Mouse (Mus musculus) urinary bladder, postnatal 36 days (tissue): ENCODE results near the gene Hmgb1.

ENCODE experiments used
- DNase-seq, 2 experiments: peaks; one replicate each; pipeline ENCODE4 v3.0.0; 2022; ENCODE audit warnings: low spot score in 2 of 2, mixed read lengths in 1 of 2

Hmgb1 gene

GRCm38 (mm10) chr5:149185806-149186205 lies 1.5 kb upstream of the Hmgb1 start:
- DNase-seq, result no peak

- DNase-seq, result peak in 1 of 2 experiments; percentile 42
Observed at GRCm38 (mm10) chr5:149184844-149185186, 526 bp upstream of the Hmgb1 start.

GRCm38 (mm10) chr5:149183721-149184103 lies 577 bp downstream of the Hmgb1 start:
- no peak for DNase-seq

- no peak for DNase-seq
Observed at GRCm38 (mm10) chr5:149183122-149183521, 1.2 kb downstream of the Hmgb1 start.

GRCm38 (mm10) chr5:149182186-149182870 lies 2.0 kb downstream of the Hmgb1 start:
- no peak for DNase-seq

GRCm38 (mm10) chr5:149179826-149180225 lies 4.5 kb downstream of the Hmgb1 start:
- no peak for DNase-seq

- no peak for DNase-seq
Observed at GRCm38 (mm10) chr5:149178095-149178494, 6.2 kb downstream of the Hmgb1 start.

- DNase-seq, result no peak
Observed at GRCm38 (mm10) chr5:149175736-149176135, 8.6 kb downstream of the Hmgb1 start.

- DNase-seq, result no peak
Observed at GRCm38 (mm10) chr5:149174527-149174926, 9.8 kb downstream of the Hmgb1 start.

GRCm38 (mm10) chr5:149172246-149172645 lies 12.0 kb downstream of the Hmgb1 start:
- DNase-seq, result no peak

- no peak for DNase-seq
Observed at GRCm38 (mm10) chr5:149170841-149171588, 13.3 kb downstream of the Hmgb1 start.

- no peak for DNase-seq
Observed at GRCm38 (mm10) chr5:149168816-149169215, 15.5 kb downstream of the Hmgb1 start.

- DNase-seq, result no peak
Observed at GRCm38 (mm10) chr5:149168051-149168450, 16.2 kb downstream of the Hmgb1 start.

GRCm38 (mm10) chr5:149166011-149166410 lies 18.3 kb downstream of the Hmgb1 start:
- DNase-seq, result no peak

GRCm38 (mm10) chr5:149164881-149165280 lies 19.4 kb downstream of the Hmgb1 start:
- no peak for DNase-seq

GRCm38 (mm10) chr5:149162890-149163289 lies 21.4 kb downstream of the Hmgb1 start:
- no peak for DNase-seq

GRCm38 (mm10) chr5:149160469-149160868 lies 23.8 kb downstream of the Hmgb1 start:
- DNase-seq, result no peak

GRCm38 (mm10) chr5:149159021-149159420 lies 25.3 kb downstream of the Hmgb1 start:
- DNase-seq, result no peak

GRCm38 (mm10) chr5:149156886-149157563 lies 27.3 kb downstream of the Hmgb1 start:
- no peak for DNase-seq

- DNase-seq, result peak in 1 of 2 experiments; percentile 5
Observed at GRCm38 (mm10) chr5:149152774-149153155, 31.5 kb downstream of the Hmgb1 start.

- no peak for DNase-seq
Observed at GRCm38 (mm10) chr5:149152063-149152773, 32.1 kb downstream of the Hmgb1 start.

GRCm38 (mm10) chr5:149150882-149151281 lies 33.4 kb downstream of the Hmgb1 start:
- DNase-seq, result no peak
